Mouse (Mus musculus): ENCODE results near the gene Tmem178b.

- TF ChIP-seq CTCF (IDR thresholded peaks at IDR 0.05; ENCODE audit: insufficient read depth, low read depth, low read length): no peak
- no peak for TF ChIP-seq POLR2A (IDR thresholded peaks at IDR 0.05; ENCODE audit: insufficient read depth, low read depth, low read length)
Observed at GRCm38 (mm10) chr6:39964606-39965005, 91.5 kb downstream of the Tmem178b start.

Measured in olfactory bulb, adult 2 months (tissue).